Mouse (Mus musculus) limb, embryonic 11.5 days (tissue): ENCODE measurements around the gene Tiparp. TPM values are rescaled to one million over a fixed set of nuclear protein-coding genes. Genes with fewer than 3 reads are reported as not detected.

Experiments used
- ATAC-seq: fragments of 200-750 bp; cut with Nextera tagmentation; 2 replicates; pipeline ENCODE4 v1.8.0; 2017; ENCODE audit warnings: low read depth; ENCODE audit not compliant: insufficient number of reproducible peaks, low FRiP score, low TSS enrichment
- DNase-seq: peaks from one replicate; pipeline ENCODE4 v3.0.0-alpha.2; 2015; ENCODE audit warnings: low spot score
- H3K27ac ChIP-seq: fragments of 300-500 bp; sonication (generic); replicated peaks from 2 replicates; pipeline ENCODE4 v1.5.1; 2014; ENCODE audit warnings: low read depth, mild to moderate bottlenecking, low read length
- H3K27me3 ChIP-seq: fragments of 300-500 bp; sonication (generic); 2 replicates; pipeline ENCODE4 v1.6.1; 2014; ENCODE audit warnings: mild to moderate bottlenecking, low read length, mixed read lengths; ENCODE audit not compliant: control insufficient read depth, insufficient read depth
- H3K36me3 ChIP-seq: fragments of 300-500 bp; sonication (generic); 2 replicates; pipeline ENCODE4 v1.6.1; 2014; ENCODE audit warnings: mild to moderate bottlenecking, low read length, moderate library complexity, mixed read lengths; ENCODE audit not compliant: control insufficient read depth, insufficient read depth
- H3K4me1 ChIP-seq: fragments of 300-500 bp; sonication (generic); 2 replicates; pipeline ENCODE4 v1.6.1; 2014; ENCODE audit warnings: low read length, mixed read lengths; ENCODE audit not compliant: control insufficient read depth, insufficient read depth
- H3K4me2 ChIP-seq: fragments of 300-500 bp; sonication (generic); 2 replicates; pipeline ENCODE4 v1.6.1; 2014; ENCODE audit warnings: low read depth, mild to moderate bottlenecking, moderate library complexity; ENCODE audit not compliant: severe bottlenecking
- H3K4me3 ChIP-seq: fragments of 300-500 bp; sonication (generic); 2 replicates; pipeline ENCODE4 v1.5.1; 2014; ENCODE audit warnings: low read depth, low read length
- H3K9ac ChIP-seq: fragments of 300-500 bp; sonication (generic); 2 replicates; pipeline ENCODE4 v1.6.1; 2014; ENCODE audit warnings: mild to moderate bottlenecking, low read length
- H3K9me3 ChIP-seq: fragments of 300-500 bp; sonication (generic); 2 replicates; pipeline ENCODE4 v1.6.1; 2016; ENCODE audit warnings: low read length; ENCODE audit not compliant: control insufficient read depth
- WGBS: fragments of 180-500 bp; shearing (Covaris S2); extraction: QIAGEN DNeasy Blood & Tissue Kit; methylation state at CpG from one replicate; pipeline ENCODE4 v1.1.7; 2014; 5-methylcytosine and 5-hydroxymethylcytosine counted together
- polyA plus RNA-seq: library from polyadenylated mRNA; unstranded; fragments of >200 nt; fragmentation: Nextera tagmentation; extraction: Ambion mirVana; gene quantifications from 2 replicates; pipeline ENCODE4 v1.2.1, GENCODE M21; 2014

Gene Tiparp
- polyA plus RNA-seq, 1 experiment from 2014 or later = 44.3 TPM

GRCm38 (mm10) chr3:65558679-65559078, 30.5 kb downstream of the Tiparp start:
- DNase-seq = no peak
- Histone ChIP-seq H3K4me2 (no peak overlapping the region), H3K4me3 (no peak overlapping the region), H3K4me1 (no peaks in the 10 kb centered on the region), H3K27ac (no peak overlapping the region), H3K27me3 (no peaks in the 10 kb centered on the region), H3K9ac (no peak overlapping the region), H3K9me3 (no peaks in the 10 kb centered on the region), H3K36me3 (no peaks in the 10 kb centered on the region)
- WGBS = 83% methylated on average over 4 of the region's 4 CpGs
- no peak for ATAC-seq

GRCm38 (mm10) chr3:65562212-65562611, 34.0 kb downstream of the Tiparp start:
- WGBS = 78% methylated on average over 9 of the region's 9 CpGs
- no peaks in the 10 kb centered on the region for H3K9me3 ChIP-seq
- no peak overlapping the region for H3K4me2 ChIP-seq
- no peak overlapping the region for H3K4me3 ChIP-seq
- DNase-seq (no peak), ATAC-seq (no peak)
- H3K36me3 ChIP-seq = no peaks in the 10 kb centered on the region
- H3K4me1 ChIP-seq = no peaks in the 10 kb centered on the region
- H3K9ac ChIP-seq = no peak overlapping the region
- H3K27ac ChIP-seq = no peak overlapping the region
- no peaks in the 10 kb centered on the region for H3K27me3 ChIP-seq

GRCm38 (mm10) chr3:65562694-65563093, 34.5 kb downstream of the Tiparp start:
- WGBS = 90% methylated on average over 3 of the region's 3 CpGs
- H3K36me3 ChIP-seq = no peaks in the 10 kb centered on the region
- H3K9me3 ChIP-seq = no peaks in the 10 kb centered on the region
- H3K4me3 ChIP-seq = no peak overlapping the region
- DNase-seq (no peak), ATAC-seq (no peak)
- H3K27me3 ChIP-seq = no peaks in the 10 kb centered on the region
- H3K9ac ChIP-seq = no peak overlapping the region
- H3K4me1 ChIP-seq = no peaks in the 10 kb centered on the region
- H3K4me2 ChIP-seq = no peak overlapping the region
- H3K27ac ChIP-seq = no peak overlapping the region

GRCm38 (mm10) chr3:65563926-65564624, 35.9 kb downstream of the Tiparp start:
- no peak overlapping the region for H3K27ac ChIP-seq
- no peaks in the 10 kb centered on the region for H3K4me1 ChIP-seq
- H3K4me3 ChIP-seq = no peak overlapping the region
- no peak for ATAC-seq
- DNase-seq = no peak
- H3K9ac ChIP-seq = no peak overlapping the region
- H3K36me3 ChIP-seq = no peaks in the 10 kb centered on the region
- H3K4me2 ChIP-seq = no peak overlapping the region
- WGBS = 71% methylated on average over 6 of the region's 6 CpGs
- H3K9me3 ChIP-seq = no peaks in the 10 kb centered on the region
- no peaks in the 10 kb centered on the region for H3K27me3 ChIP-seq

- WGBS = 57% methylated on average over 9 of the region's 9 CpGs
- Histone ChIP-seq H3K9ac (no peak overlapping the region), H3K27me3 (no peaks in the 10 kb centered on the region), H3K4me3 (no peak overlapping the region), H3K36me3 (no peaks in the 10 kb centered on the region), H3K27ac (no peak overlapping the region), H3K4me1 (no peaks in the 10 kb centered on the region), H3K9me3 (no peaks in the 10 kb centered on the region), H3K4me2 (no peak overlapping the region)
- no peak for DNase-seq
- ATAC-seq = no peak
Measured at GRCm38 (mm10) chr3:65565632-65566300, 37.6 kb downstream of the Tiparp start.

GRCm38 (mm10) chr3:65569941-65570340, 41.7 kb downstream of the Tiparp start:
- Histone ChIP-seq H3K27ac (no peak overlapping the region), H3K9me3 (no peaks in the 10 kb centered on the region)

GRCm38 (mm10) chr3:65573516-65573915, 45.3 kb downstream of the Tiparp start:
- Histone ChIP-seq H3K9ac (no peak overlapping the region), H3K4me3 (no peak overlapping the region), H3K4me2 (no peak overlapping the region), H3K4me1 (no peaks in the 10 kb centered on the region), H3K27ac (no peak overlapping the region), H3K9me3 (no peaks in the 10 kb centered on the region), H3K27me3 (no peaks in the 10 kb centered on the region), H3K36me3 (no peaks in the 10 kb centered on the region)
- ATAC-seq (no peak), DNase-seq (no peak)
- 75% methylated on average over 3 of the region's 3 CpGs for WGBS

More at GRCm38 (mm10) chr3:65569941-65570340, 41.7 kb downstream of the Tiparp start:
- no peak overlapping the region for H3K9ac ChIP-seq
- no peaks in the 10 kb centered on the region for H3K4me1 ChIP-seq
- H3K27me3 ChIP-seq = no peaks in the 10 kb centered on the region
- ATAC-seq (no peak), DNase-seq (no peak)
- no peaks in the 10 kb centered on the region for H3K36me3 ChIP-seq
- no peak overlapping the region for H3K4me3 ChIP-seq
- no peak overlapping the region for H3K4me2 ChIP-seq

- Histone ChIP-seq H3K4me3 (no peak overlapping the region), H3K27me3 (no peaks in the 10 kb centered on the region), H3K4me1 (no peaks in the 10 kb centered on the region), H3K27ac (no peak overlapping the region), H3K36me3 (no peaks in the 10 kb centered on the region), H3K9ac (no peak overlapping the region), H3K4me2 (no peak overlapping the region), H3K9me3 (no peaks in the 10 kb centered on the region)
- no peak for ATAC-seq
- no peak for DNase-seq
- WGBS = 81% methylated on average over 3 of the region's 3 CpGs
Measured at GRCm38 (mm10) chr3:65577602-65578001, 49.4 kb downstream of the Tiparp start.
